Mouse (Mus musculus) lung, postnatal 0 days (tissue): ENCODE data around the gene Cemip. TPM values are rescaled to one million over a fixed set of nuclear protein-coding genes. Genes with fewer than 3 reads are reported as not detected.

Source experiments
- ATAC-seq: fragments of 200-750 bp; cut with Nextera tagmentation; 2 replicates; pipeline ENCODE4 v1.8.0; 2017; ENCODE audit warnings: moderate library complexity
- DNase-seq: peaks from one replicate; pipeline ENCODE4 v3.0.0-alpha.2; 2016; ENCODE audit warnings: low spot score
- H3K27ac ChIP-seq: fragments of 300-500 bp; sonication (generic); 2 replicates; pipeline ENCODE4 v1.5.1; 2014; ENCODE audit warnings: antibody characterized with exemption, mild to moderate bottlenecking, low read length, mixed read lengths
- H3K27me3 ChIP-seq: fragments of 300-500 bp; sonication (generic); replicated peaks from 2 replicates; pipeline ENCODE4 v1.6.1; 2014; ENCODE audit warnings: low read length, mixed read lengths; ENCODE audit not compliant: insufficient read depth
- H3K36me3 ChIP-seq: fragments of 300-500 bp; sonication (generic); 2 replicates; pipeline ENCODE4 v1.6.1; 2014; ENCODE audit warnings: low read length, mixed read lengths; ENCODE audit not compliant: insufficient read depth
- H3K4me1 ChIP-seq: fragments of 300-500 bp; sonication (generic); 2 replicates; pipeline ENCODE4 v1.6.1; 2014; ENCODE audit warnings: antibody characterized with exemption, low read depth, low read length, mixed read lengths; ENCODE audit not compliant: insufficient read depth
- H3K4me2 ChIP-seq: fragments of 300-500 bp; sonication (generic); replicated peaks from 2 replicates; pipeline ENCODE4 v1.6.1; 2014; ENCODE audit warnings: low read depth, mild to moderate bottlenecking, low read length, moderate library complexity, mixed read lengths
- H3K4me3 ChIP-seq: fragments of 300-500 bp; sonication (generic); 2 replicates; pipeline ENCODE4 v1.5.1; 2014; ENCODE audit warnings: low read depth, low read length
- H3K9ac ChIP-seq: fragments of 300-500 bp; sonication (generic); replicated peaks from 2 replicates; pipeline ENCODE4 v1.6.1; 2014; ENCODE audit warnings: low read depth, mild to moderate bottlenecking
- H3K9me3 ChIP-seq: fragments of 300-500 bp; sonication (generic); 2 replicates; pipeline ENCODE4 v1.6.1; 2016; ENCODE audit warnings: low read length, mixed read lengths
- CTCF ChIP-seq: IDR thresholded peaks from 2 replicates; pipeline ENCODE4 v1.5.1; 2016; ENCODE audit warnings: antibody characterized with exemption, mild to moderate bottlenecking
- EP300 ChIP-seq: IDR thresholded peaks from 2 replicates; pipeline ENCODE4 v1.6.1; 2016; ENCODE audit warnings: antibody characterized with exemption, mild to moderate bottlenecking, control low read depth
- WGBS: fragments of 180-500 bp; shearing (Covaris S2); extraction: QIAGEN DNeasy Blood & Tissue Kit; methylation state at CpG from one replicate; pipeline ENCODE4 v1.1.7; 2014; 5-methylcytosine and 5-hydroxymethylcytosine counted together
- polyA plus RNA-seq: library from polyadenylated mRNA; unstranded; fragments of >200 nt; fragmentation: Nextera tagmentation; extraction: Ambion mirVana; gene quantifications from 2 replicates; pipeline ENCODE4 v1.2.1, GENCODE M21; 2015

Gene Cemip
- polyA plus RNA-seq, 1 experiment from 2014 or later = 0.57 TPM

DNA sequence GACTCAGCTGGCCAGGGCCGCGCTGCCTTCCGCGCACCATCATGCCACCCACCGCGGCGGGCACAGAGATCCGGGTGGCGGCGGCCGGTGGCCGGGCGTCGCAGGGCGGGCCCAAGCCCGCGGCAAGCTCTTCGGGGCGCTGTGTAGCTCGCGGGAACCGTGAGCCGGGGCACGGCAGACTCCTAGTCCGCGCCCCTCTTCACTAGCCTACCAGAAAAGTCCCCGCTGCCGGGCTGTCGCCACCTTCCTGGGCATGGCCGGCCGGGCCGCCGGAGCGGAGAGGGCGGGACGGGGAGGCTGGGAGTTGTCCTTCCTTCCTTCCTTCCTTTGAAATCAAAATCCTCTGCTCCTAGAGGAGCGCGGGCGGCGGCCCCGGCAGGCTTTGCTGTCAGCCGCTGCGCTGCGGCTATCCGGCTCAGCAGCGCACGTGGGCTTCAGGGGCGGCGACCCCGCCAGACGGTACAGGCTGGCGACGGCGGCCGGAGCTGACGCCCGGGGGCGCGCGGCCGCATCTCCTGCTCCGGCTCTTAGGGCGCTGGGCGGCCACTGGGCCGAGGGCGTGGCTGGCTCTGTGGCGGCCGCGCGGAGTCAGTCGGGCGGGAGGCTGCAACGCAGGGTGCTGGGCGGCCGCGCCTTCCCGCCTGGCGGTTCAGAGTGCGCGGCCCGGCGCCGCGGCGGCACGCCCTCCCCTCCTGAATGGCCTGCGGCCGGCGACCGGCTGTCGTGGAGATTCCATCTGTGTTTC is 202.9 kb downstream of the Cemip start:
- Histone ChIP-seq H3K27ac (peak overlapping the region; percentile 98), H3K9ac (peak overlapping the region; percentile 70), H3K36me3 (no peaks in the 10 kb centered on the region), H3K4me1 (peaks cover 17% of the 10 kb centered on the region), H3K27me3 (no peaks in the 10 kb centered on the region), H3K4me3 (peak overlapping the region; percentile 67), H3K9me3 (no peaks in the 10 kb centered on the region), H3K4me2 (peak overlapping the region; percentile 94)
- peak; percentile 94 for DNase-seq
- under 1% methylated on average over 41 of the region's 91 CpGs for whole genome bisulfite sequencing
- peak; percentile 83 for ATAC-seq
- peak; percentile 40 for TF ChIP-seq EP300
- peak; percentile 14; the same call in 1 of the 2 replicates for TF ChIP-seq CTCF

Other genes starting within 250 kb of the Cemip start
- gene Tlnrd1, start 202.2 kb downstream of the Cemip start, polyA plus RNA-seq = 18.9 and 22.5 TPM in 2 replicates
- 97.9 and 104 TPM in 2 replicates for gene Mesd, start 202.0 kb downstream of the Cemip start, polyA plus RNA-seq
- 91.3 and 104 TPM in 2 replicates for gene Abhd17c, start 65.4 kb upstream of the Cemip start, polyA plus RNA-seq